Mouse (Mus musculus): ENCODE measurements around the gene Gm45062. TPM values are rescaled to one million over a fixed set of nuclear protein-coding genes. Genes with fewer than 3 reads are reported as not detected.

Gm45062 gene
- polyA plus RNA-seq, 1 experiment: 0.58 TPM

DNA sequence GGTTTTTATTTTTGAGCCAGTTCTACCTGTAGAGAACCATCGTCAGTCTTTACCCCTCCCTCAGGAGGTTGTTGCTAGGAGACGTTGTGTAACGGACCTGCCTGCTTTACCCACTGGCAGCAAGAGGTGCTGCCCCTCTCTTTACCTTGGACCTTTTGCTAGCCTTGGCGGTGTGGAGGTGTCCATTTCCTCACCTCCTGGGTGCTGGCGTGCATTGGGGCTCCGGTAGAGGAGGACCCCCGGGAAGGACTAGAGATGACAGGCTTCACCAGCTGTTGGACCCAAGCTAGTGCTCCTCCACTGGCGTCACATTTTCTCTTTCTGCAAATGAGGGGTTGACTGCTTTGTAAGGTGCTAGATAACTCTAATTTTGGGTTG, 406 bp downstream of the Gm45062 start:
- TF ChIP-seq POLR2A (IDR thresholded peaks at IDR 0.05; ENCODE audit: control insufficient read depth, extremely low read depth, insufficient read depth, low read length, poor library complexity) (no peak), CTCF (IDR thresholded peaks at IDR 0.05; ENCODE audit: borderline replicate concordance, control insufficient read depth, extremely low read depth, insufficient read depth, low read length, poor library complexity) (no peak)
- Histone ChIP-seq H3K27ac (ENCODE audit: control insufficient read depth, insufficient read depth, low read length) (no peak overlapping the region), H3K27me3 (ENCODE audit: control insufficient read depth, insufficient read depth, low read length) (no peaks in the 10 kb centered on the region), H3K36me3 (ENCODE audit: control insufficient read depth, insufficient read depth, low read length) (no peaks in the 10 kb centered on the region), H3K4me1 (replicated peaks; ENCODE audit: control insufficient read depth, insufficient read depth, low read length) (peaks cover 5% of the 10 kb centered on the region), H3K4me3 (ENCODE audit: control insufficient read depth, insufficient read depth, low read length) (peak overlapping the region; percentile 86)
- no peak for DNase-seq
- 0% methylated on average over 8 of the region's 8 CpGs for WGBS

DNA sequence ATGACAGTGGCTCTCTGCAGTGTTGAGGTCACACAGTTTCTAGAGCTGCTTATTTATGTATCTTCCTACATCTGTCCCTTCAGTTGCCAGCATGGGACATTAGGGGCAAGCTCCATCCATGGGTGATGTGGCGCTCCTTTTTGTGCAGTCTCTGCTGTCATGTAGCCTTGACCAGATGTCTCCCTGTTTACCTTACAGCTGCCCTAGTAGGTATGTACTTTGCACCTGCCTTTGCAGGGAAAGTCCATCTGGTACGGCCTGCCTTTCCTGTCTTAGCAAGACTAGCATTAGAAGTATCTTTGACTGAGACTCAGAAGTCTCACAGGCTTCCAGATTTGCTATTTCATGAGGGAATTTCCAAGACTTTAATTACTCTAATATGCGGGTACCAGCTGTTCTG, 11.8 kb downstream of the Gm45062 start:
- TF ChIP-seq POLR2A (IDR thresholded peaks at IDR 0.05; ENCODE audit: control insufficient read depth, extremely low read depth, insufficient read depth, low read length, poor library complexity): no peak
- Histone ChIP-seq H3K4me1 (replicated peaks; ENCODE audit: control insufficient read depth, insufficient read depth, low read length) (peaks cover 2% of the 10 kb centered on the region), H3K36me3 (ENCODE audit: control insufficient read depth, insufficient read depth, low read length) (no peaks in the 10 kb centered on the region), H3K27me3 (ENCODE audit: control insufficient read depth, insufficient read depth, low read length) (no peaks in the 10 kb centered on the region), H3K4me3 (ENCODE audit: control insufficient read depth, insufficient read depth, low read length) (no peak overlapping the region), H3K27ac (ENCODE audit: control insufficient read depth, insufficient read depth, low read length) (no peak overlapping the region)
- DNase-seq: no peak
- WGBS: 95% methylated on average over 3 of the region's 3 CpGs

DNA sequence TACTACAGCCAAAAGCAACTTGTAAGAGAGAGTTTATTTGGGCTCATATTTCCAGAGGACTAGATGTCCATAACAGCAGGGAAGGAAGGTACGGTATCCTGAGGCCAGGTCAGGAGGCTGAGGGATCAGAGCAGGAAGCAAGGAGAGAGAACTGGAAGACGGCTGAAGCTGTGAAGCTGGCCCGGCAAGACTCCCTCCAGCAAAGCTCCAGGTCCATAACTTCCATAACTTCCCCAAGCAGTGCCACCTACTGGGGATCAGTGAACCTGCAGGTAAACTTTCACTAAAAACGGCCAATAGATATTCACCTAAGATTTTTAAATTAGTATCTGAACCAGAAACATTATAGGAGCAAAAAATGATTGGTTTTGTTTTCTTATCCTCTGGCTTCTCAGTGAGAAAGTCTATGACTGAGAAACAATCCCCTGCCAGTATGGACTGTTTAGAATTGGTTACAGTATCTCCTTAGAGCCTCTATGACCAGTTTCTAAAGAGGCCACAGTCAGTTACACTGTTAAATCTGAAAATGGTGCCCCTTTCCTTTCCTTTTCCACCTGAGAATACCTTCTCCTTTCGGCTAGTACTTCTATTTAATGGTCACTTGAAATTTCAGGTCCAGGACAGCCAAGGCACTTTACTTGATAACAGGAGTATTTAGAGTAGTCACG, 15.3 kb downstream of the Gm45062 start:
- TF ChIP-seq POLR2A (IDR thresholded peaks at IDR 0.05; ENCODE audit: control insufficient read depth, extremely low read depth, insufficient read depth, low read length, poor library complexity): no peak
- peak; percentile 76; the same call in 1 of the 2 replicates for TF ChIP-seq CTCF (IDR thresholded peaks at IDR 0.05; ENCODE audit: borderline replicate concordance, control insufficient read depth, extremely low read depth, insufficient read depth, low read length, poor library complexity)
- WGBS: 54% methylated on average over 6 of the region's 6 CpGs
- H3K27me3 ChIP-seq (ENCODE audit: control insufficient read depth, insufficient read depth, low read length): no peaks in the 10 kb centered on the region
- peak overlapping the region; percentile 17 for H3K27ac ChIP-seq (ENCODE audit: control insufficient read depth, insufficient read depth, low read length)
- H3K4me3 ChIP-seq (ENCODE audit: control insufficient read depth, insufficient read depth, low read length): no peak overlapping the region
- peaks cover 2% of the 10 kb centered on the region for H3K4me1 ChIP-seq (replicated peaks; ENCODE audit: control insufficient read depth, insufficient read depth, low read length)
- peak; percentile 65 for DNase-seq
- H3K36me3 ChIP-seq (ENCODE audit: control insufficient read depth, insufficient read depth, low read length): 0 out of 2 replicates have a peak, but pooled peaks cover 3% of the 10 kb centered on the region

DNA sequence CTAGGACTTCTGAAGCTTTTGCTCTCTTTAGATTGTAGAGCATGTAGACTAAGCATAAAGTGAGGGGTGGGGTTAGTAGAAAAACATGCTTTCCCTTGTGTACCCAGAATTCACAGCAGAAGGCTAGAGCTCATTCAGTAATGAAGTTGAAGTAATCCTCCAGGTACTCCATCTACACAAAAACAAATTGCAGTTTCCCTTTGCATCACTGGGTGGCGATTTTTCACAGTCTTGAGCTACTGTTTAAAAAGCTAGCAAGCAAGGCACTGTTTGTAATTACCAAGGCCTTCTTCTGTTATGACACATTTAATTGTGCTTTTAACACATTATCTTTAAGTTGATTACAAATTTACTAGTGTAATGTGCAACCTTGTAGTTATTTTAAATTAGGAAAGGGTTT, 15.8 kb downstream of the Gm45062 start:
- no peaks in the 10 kb centered on the region for H3K27me3 ChIP-seq (ENCODE audit: control insufficient read depth, insufficient read depth, low read length)
- H3K4me3 ChIP-seq (ENCODE audit: control insufficient read depth, insufficient read depth, low read length): no peak overlapping the region
- WGBS: 9% methylated on average over 1 of the region's 1 CpGs
- TF ChIP-seq CTCF (IDR thresholded peaks at IDR 0.05; ENCODE audit: borderline replicate concordance, control insufficient read depth, extremely low read depth, insufficient read depth, low read length, poor library complexity): no peak
- no peak for TF ChIP-seq POLR2A (IDR thresholded peaks at IDR 0.05; ENCODE audit: control insufficient read depth, extremely low read depth, insufficient read depth, low read length, poor library complexity)
- peak; percentile 92 for DNase-seq
- H3K36me3 ChIP-seq (ENCODE audit: control insufficient read depth, insufficient read depth, low read length): 0 out of 2 replicates have a peak, but pooled peaks cover 3% of the 10 kb centered on the region
- peaks cover 2% of the 10 kb centered on the region for H3K4me1 ChIP-seq (replicated peaks; ENCODE audit: control insufficient read depth, insufficient read depth, low read length)
- H3K27ac ChIP-seq (ENCODE audit: control insufficient read depth, insufficient read depth, low read length): no peak overlapping the region; the same call in 1 of the 2 replicates

DNA sequence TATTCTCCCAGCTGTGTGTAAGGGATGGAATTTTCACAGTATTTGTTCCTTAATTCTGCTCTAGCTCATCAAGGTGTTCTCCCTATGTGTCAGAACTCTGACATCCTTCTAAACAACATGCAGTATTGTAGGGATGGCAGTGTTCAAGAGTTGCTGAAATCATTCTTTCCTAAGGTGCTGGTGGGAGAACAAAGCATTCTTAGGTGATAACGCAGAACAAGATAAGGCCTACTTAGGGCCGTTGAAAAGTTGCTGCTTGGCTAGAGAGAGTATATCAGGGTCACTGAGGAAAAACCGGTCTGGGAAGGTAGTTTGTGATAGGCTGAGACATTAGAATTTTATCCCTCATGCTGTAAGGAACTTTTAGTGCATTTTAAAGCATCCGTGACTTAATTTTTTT, 17.2 kb downstream of the Gm45062 start:
- no peak overlapping the region; the same call in 1 of the 2 replicates for H3K27ac ChIP-seq (ENCODE audit: control insufficient read depth, insufficient read depth, low read length)
- peaks cover 2% of the 10 kb centered on the region for H3K4me1 ChIP-seq (replicated peaks; ENCODE audit: control insufficient read depth, insufficient read depth, low read length)
- DNase-seq: no peak
- TF ChIP-seq CTCF (IDR thresholded peaks at IDR 0.05; ENCODE audit: borderline replicate concordance, control insufficient read depth, extremely low read depth, insufficient read depth, low read length, poor library complexity) (no peak), POLR2A (IDR thresholded peaks at IDR 0.05; ENCODE audit: control insufficient read depth, extremely low read depth, insufficient read depth, low read length, poor library complexity) (no peak)
- H3K36me3 ChIP-seq (ENCODE audit: control insufficient read depth, insufficient read depth, low read length): 0 out of 2 replicates have a peak, but pooled peaks cover 3% of the 10 kb centered on the region
- 90% methylated on average over 4 of the region's 4 CpGs for WGBS
- no peak overlapping the region for H3K4me3 ChIP-seq (ENCODE audit: control insufficient read depth, insufficient read depth, low read length)
- H3K27me3 ChIP-seq (ENCODE audit: control insufficient read depth, insufficient read depth, low read length): no peaks in the 10 kb centered on the region

DNA sequence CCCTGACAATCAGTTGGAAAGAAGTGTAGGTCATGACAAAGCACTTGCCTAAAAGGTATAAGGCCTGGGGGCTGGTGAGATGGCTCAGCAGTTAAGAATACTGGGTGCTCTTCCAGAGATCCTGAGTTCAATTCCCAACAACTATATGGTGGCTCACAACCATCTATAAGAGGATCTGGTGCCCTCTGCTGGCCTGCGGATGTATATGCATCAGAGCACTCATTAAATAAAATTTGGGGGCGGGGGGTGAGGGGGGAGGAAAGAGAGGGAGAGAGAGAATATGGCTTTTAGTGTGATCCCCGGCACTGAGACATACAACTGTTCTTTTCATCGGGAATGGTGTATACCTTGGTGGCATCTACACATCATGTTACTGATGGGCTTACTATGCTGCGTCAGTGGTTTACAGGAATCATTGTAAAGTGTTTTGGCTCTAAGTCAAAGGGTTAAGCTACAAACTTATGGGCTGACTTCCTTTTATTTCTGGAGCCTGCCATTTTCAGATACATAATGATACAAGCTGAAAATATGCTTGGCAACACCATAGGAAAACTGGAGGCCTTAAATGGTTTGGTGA, 19.3 kb downstream of the Gm45062 start:
- Histone ChIP-seq H3K36me3 (ENCODE audit: control insufficient read depth, insufficient read depth, low read length) (0 out of 2 replicates have a peak, but pooled peaks cover 3% of the 10 kb centered on the region), H3K4me1 (replicated peaks; ENCODE audit: control insufficient read depth, insufficient read depth, low read length) (peaks cover 4% of the 10 kb centered on the region), H3K27me3 (ENCODE audit: control insufficient read depth, insufficient read depth, low read length) (no peaks in the 10 kb centered on the region), H3K4me3 (ENCODE audit: control insufficient read depth, insufficient read depth, low read length) (no peak overlapping the region), H3K27ac (ENCODE audit: control insufficient read depth, insufficient read depth, low read length) (no peak overlapping the region)
- peak; percentile 40 for DNase-seq
- 91% methylated on average over 5 of the region's 5 CpGs for WGBS
- no peak for TF ChIP-seq CTCF (IDR thresholded peaks at IDR 0.05; ENCODE audit: borderline replicate concordance, control insufficient read depth, extremely low read depth, insufficient read depth, low read length, poor library complexity)
- no peak for TF ChIP-seq POLR2A (IDR thresholded peaks at IDR 0.05; ENCODE audit: control insufficient read depth, extremely low read depth, insufficient read depth, low read length, poor library complexity)

Measured in thymus, adult 2 months (tissue).